Mouse (Mus musculus) kidney, postnatal 14 days (tissue): Measurements from ENCODE around the gene Cyp26a1.

Source experiments
- DNase-seq: peaks from one replicate; pipeline ENCODE4 v3.0.0; 2022; ENCODE audit warnings: mixed read lengths

The Cyp26a1 gene

DNA sequence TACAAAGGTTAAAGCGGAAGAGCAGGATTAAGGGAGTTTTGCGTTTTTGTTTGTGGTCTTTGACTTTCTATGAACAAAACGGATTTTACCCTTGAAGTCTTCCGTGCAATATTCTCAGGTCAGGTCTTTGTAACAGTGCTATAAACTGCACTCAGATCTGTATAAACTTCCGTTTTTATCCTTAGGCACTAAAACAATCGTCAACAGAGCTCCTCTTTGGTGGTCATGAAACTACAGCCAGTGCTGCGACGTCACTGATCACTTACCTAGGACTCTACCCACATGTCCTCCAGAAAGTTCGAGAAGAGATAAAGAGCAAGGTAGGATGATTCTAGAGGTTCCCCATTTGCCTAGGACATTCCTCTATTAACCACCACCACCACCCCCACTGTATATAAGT is 2.1 kb downstream of the Cyp26a1 start:
- DNase-seq: no peak

GRCm38 (mm10) chr19:37702377-37703076 is 4.9 kb downstream of the Cyp26a1 start:
- no peak for DNase-seq

GRCm38 (mm10) chr19:37703902-37704509 is 6.4 kb downstream of the Cyp26a1 start:
- DNase-seq: peak; percentile 79

- DNase-seq: no peak
Observed at GRCm38 (mm10) chr19:37705722-37706121, 8.1 kb downstream of the Cyp26a1 start.

GRCm38 (mm10) chr19:37714681-37715080 is 17.1 kb downstream of the Cyp26a1 start:
- DNase-seq: no peak

DNA sequence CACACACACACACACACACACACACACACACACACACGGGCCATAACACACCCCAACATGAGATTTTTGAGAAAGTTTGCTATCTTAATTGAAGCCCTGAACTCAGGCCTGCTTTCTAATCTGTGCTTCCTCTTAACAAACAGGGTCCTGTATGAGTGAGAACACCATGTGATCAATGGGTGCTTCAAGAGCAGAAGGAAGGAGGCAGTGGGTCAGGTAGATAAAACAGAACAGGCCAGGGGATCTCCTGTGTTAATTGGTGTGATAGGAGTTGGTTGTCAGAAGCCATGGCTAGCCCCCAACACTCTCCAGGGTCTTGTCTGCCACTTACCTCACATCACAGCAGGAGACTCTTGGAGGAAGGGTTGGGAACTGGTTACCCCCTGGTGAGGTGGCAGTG is 18.4 kb downstream of the Cyp26a1 start:
- no peak for DNase-seq

- DNase-seq: no peak
Observed at GRCm38 (mm10) chr19:37716524-37717175, 19.1 kb downstream of the Cyp26a1 start.

GRCm38 (mm10) chr19:37719166-37719565 is 21.6 kb downstream of the Cyp26a1 start:
- DNase-seq: no peak

DNA sequence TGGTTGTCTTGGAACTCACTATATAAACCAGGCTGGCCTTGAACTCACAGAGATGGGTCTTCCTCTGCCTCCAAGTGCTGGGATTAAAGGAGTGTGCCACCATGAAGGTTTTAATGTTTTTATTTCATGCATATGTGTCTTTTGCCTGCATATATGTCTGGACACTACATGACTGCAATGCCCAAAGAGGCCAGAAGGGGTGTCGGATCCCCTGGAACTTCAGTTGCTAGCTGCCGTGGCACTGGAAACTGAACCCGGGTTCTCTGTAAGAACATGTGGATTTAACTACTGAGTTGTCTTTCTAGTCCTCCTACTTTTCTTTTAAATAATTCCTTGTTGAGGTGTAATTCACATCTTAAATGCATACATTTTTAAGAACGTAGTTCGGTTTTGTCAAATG is 27.0 kb downstream of the Cyp26a1 start:
- no peak for DNase-seq

GRCm38 (mm10) chr19:37726585-37726984 is 29.0 kb downstream of the Cyp26a1 start:
- DNase-seq: no peak

DNA sequence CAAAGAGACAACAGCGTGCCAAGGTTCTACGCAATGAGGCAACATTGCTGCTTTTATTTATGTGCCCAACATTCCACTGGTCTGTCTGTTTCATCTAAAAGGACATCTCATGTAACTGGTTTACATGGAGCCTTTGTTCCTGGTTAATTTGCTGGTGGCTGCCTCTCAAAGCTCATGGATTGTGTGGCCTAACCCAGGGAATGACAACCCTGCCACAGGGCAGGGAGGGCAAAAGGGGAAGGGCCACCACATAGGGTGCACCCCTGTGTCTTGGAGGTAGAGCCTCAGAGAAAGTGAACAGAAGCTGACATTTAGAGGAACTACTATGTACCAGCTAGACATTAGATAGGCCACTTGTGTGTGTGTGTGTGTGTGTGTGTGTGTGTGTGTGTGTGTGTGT is 29.8 kb downstream of the Cyp26a1 start:
- DNase-seq: no peak

- DNase-seq: no peak
Observed at GRCm38 (mm10) chr19:37735426-37735825, 37.8 kb downstream of the Cyp26a1 start.

DNA sequence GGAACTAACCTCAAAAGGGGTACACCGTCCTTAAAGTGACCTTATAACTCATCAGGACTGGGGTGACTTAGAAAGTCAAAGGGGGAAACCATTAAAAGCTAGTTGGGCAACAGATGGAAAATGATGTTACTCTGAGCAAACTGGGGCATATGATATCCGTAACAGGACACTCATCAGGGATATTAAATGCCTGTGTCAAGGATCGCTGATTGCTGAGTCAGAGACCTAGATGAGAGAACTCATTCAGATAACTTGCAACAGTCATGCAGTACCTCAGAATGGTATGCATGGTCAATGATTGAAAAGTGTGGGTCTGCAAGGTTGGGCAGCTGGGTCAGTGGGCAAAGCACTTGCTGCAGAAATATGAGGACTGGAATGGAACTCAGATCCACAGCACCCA is 41.0 kb downstream of the Cyp26a1 start:
- no peak for DNase-seq

- DNase-seq: no peak
Observed at GRCm38 (mm10) chr19:37740043-37740442, 42.4 kb downstream of the Cyp26a1 start.
